Mouse (Mus musculus) liver, embryonic 14.5 days (tissue): ENCODE measurements around the gene Uba52. TPM values are rescaled to one million over a fixed set of nuclear protein-coding genes. Genes with fewer than 3 reads are reported as not detected.

Experiments used
- ATAC-seq: fragments of 200-750 bp; cut with Nextera tagmentation; 2 replicates; pipeline ENCODE4 v1.8.0; 2017; ENCODE audit warnings: moderate number of reproducible peaks, mild to moderate bottlenecking, moderate library complexity; ENCODE audit not compliant: insufficient read depth
- DNase-seq, 3 experiments: peaks; one replicate each; pipeline ENCODE4 v3.0.0-alpha.2; 2012 to 2013; ENCODE audit warnings: low read depth in 3 of 3, low spot score in 3 of 3
- H3K27ac ChIP-seq: fragments of 300-500 bp; sonication (generic); 2 replicates; pipeline ENCODE4 v1.5.1; 2014; ENCODE audit warnings: moderate library complexity, mild to moderate bottlenecking, control low read depth, inconsistent platforms
- H3K27me3 ChIP-seq: fragments of 300-500 bp; sonication (generic); 2 replicates; pipeline ENCODE4 v1.6.1; 2014; ENCODE audit warnings: mild to moderate bottlenecking, low read length, moderate library complexity; ENCODE audit not compliant: control insufficient read depth, insufficient read depth
- H3K36me3 ChIP-seq: fragments of 300-500 bp; sonication (generic); replicated peaks from 2 replicates; pipeline ENCODE4 v1.6.1; 2014; ENCODE audit warnings: low read depth; ENCODE audit not compliant: control insufficient read depth, insufficient read depth
- H3K4me1 ChIP-seq, 2 experiments: fragments of 200-500 bp in 1 of 2; fragments of 300-500 bp in 1 of 2; sonication (generic) in 1 of 2; replicated peaks; 2 replicates each; pipeline ENCODE4 v1.6.1; 2012 to 2014; ENCODE audit warnings: antibody characterized with exemption in 1 of 2, inconsistent platforms in 1 of 2, low read length in 1 of 2; ENCODE audit not compliant: control insufficient read depth in 2 of 2, insufficient read depth in 2 of 2
- H3K4me2 ChIP-seq: fragments of 300-500 bp; sonication (generic); 2 replicates; pipeline ENCODE4 v1.6.1; 2014; ENCODE audit warnings: low read depth, mild to moderate bottlenecking, control low read depth, moderate library complexity
- H3K4me3 ChIP-seq, 2 experiments: fragments of 200-500 bp in 1 of 2; fragments of 300-500 bp in 1 of 2; sonication (generic) in 1 of 2; 2 replicates each; pipeline ENCODE4 v1.5.1; 2012 to 2014; ENCODE audit warnings: low read depth in 2 of 2, low read length in 2 of 2, mild to moderate bottlenecking in 2 of 2, control low read depth in 1 of 2, inconsistent platforms in 1 of 2, moderate library complexity in 1 of 2; ENCODE audit not compliant: insufficient read depth in 1 of 2
- H3K9ac ChIP-seq: fragments of 300-500 bp; sonication (generic); replicated peaks from 2 replicates; pipeline ENCODE4 v1.6.1; 2014; ENCODE audit warnings: mild to moderate bottlenecking, control low read depth, moderate library complexity
- H3K9me3 ChIP-seq: fragments of 300-500 bp; sonication (generic); 2 replicates; pipeline ENCODE4 v1.6.1; 2016; ENCODE audit warnings: low read length, mixed read lengths; ENCODE audit not compliant: control insufficient read depth
- CTCF ChIP-seq: IDR thresholded peaks from 2 replicates; pipeline ENCODE4 v1.5.1; 2016; ENCODE audit warnings: antibody characterized with exemption, low read depth, control low read depth
- EP300 ChIP-seq: IDR thresholded peaks from 2 replicates; pipeline ENCODE4 v1.6.1; 2016; ENCODE audit warnings: antibody characterized with exemption, low read depth
- WGBS: fragments of 180-500 bp; shearing (Covaris S2); extraction: QIAGEN DNeasy Blood & Tissue Kit; methylation state at CpG from one replicate; pipeline ENCODE4 v1.1.7; 2014; ENCODE audit not compliant: insufficient replicate concordance; 5-methylcytosine and 5-hydroxymethylcytosine counted together
- polyA plus RNA-seq, 2 experiments: library from polyadenylated mRNA; depleted of rRNA in 1 of 2; stranded (reverse) in 1 of 2; unstranded in 1 of 2; fragments of >200 nt; fragmentation: Nextera tagmentation in 1 of 2; extraction: Ambion mirVana in 1 of 2; gene quantifications; 2 replicates each; pipeline versions ENCODE4 v1.2.1 to v1.2.3; 2012 to 2014

Uba52 gene
- polyA plus RNA-seq, 2 experiments: 773 to 870 TPM

DNA sequence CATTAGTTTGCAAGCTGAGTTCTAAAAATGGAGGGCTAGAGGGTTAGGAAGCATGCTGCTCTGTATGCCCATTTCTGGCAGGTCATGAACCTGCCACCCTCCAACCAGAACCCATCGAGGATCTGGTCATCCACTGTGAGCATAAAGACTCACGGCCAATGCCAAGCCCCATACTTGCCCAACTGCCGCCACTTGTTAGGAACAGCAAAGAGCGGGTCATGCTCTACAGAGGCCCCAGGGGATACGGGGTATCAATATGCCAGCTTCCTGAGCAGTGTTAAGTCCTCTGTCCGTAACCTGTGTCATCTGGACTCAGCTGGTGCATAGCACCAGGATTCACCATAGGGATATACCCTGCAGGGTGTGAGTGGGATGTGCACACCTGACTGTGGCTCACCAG is 46.4 kb downstream of the Uba52 start:
- ATAC-seq (no peak), DNase-seq (no peak)
- TF ChIP-seq EP300 (no peak), CTCF (no peak)
- Histone ChIP-seq H3K9me3 (no peaks in the 10 kb centered on the region), H3K36me3 (no peaks in the 10 kb centered on the region), H3K4me1 (peaks cover 0 to 8% of the 10 kb centered on the region in 2 experiments; a peak in 3 of 4 replicates), H3K27me3 (no peaks in the 10 kb centered on the region), H3K9ac (no peak overlapping the region), H3K4me2 (no peak overlapping the region), H3K27ac (no peak overlapping the region), H3K4me3 (no peak overlapping the region)
- 84% methylated on average over 6 of the region's 6 CpGs for WGBS

DNA sequence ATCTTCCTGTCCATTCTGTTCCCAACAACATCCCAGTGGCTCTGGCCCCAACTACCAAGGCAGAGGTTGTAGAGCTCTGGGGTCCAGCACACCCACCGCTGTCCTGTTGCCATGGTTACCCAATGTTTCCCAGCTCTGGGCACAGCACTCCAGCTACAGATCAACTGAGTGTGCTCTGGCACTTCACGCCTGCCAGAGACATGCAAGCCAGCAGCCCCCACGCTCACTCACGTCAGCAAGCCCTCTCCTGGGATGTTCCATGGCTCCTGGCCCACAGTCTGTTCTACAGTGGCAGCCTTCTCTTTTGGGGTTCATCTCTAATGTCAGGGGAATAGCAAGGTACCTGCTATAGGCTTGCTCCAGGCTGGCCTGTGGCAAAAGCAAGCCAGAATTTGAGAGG is 47.3 kb downstream of the Uba52 start:
- Histone ChIP-seq H3K36me3 (no peaks in the 10 kb centered on the region), H3K9ac (no peak overlapping the region), H3K4me3 (no peak overlapping the region), H3K4me1 (peaks cover 0 to 4% of the 10 kb centered on the region in 2 experiments; a peak in 1 of 4 replicates), H3K9me3 (no peaks in the 10 kb centered on the region), H3K4me2 (no peak overlapping the region), H3K27ac (no peak overlapping the region), H3K27me3 (no peaks in the 10 kb centered on the region)
- DNase-seq: no peak
- whole genome bisulfite sequencing: 85% methylated on average over 4 of the region's 4 CpGs
- no peak for TF ChIP-seq EP300
- no peak for TF ChIP-seq CTCF
- no peak for ATAC-seq

DNA sequence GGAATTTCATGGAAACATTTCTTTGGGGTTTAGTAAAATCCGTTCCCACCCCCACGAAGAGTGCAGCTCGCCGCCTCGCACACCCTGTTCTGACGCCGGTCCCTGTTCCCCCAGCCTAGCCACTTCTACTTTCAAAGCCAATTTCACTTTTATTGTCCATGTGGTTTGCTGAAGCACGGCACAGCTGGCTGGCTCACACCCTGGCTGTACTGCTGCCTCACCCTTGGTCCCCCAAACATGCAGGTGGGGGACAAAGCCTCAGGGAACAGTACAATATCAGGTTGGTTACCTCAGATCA is 48.1 kb downstream of the Uba52 start:
- Histone ChIP-seq H3K4me1 (0 out of 4 replicates have a peak, but pooled peaks cover 0 to 3% of the 10 kb centered on the region in 2 experiments), H3K4me2 (no peak overlapping the region), H3K4me3 (no peak overlapping the region), H3K36me3 (no peaks in the 10 kb centered on the region), H3K9ac (no peak overlapping the region), H3K27me3 (no peaks in the 10 kb centered on the region), H3K9me3 (no peaks in the 10 kb centered on the region), H3K27ac (no peak overlapping the region)
- no peak for DNase-seq
- no peak for ATAC-seq
- WGBS: 82% methylated on average over 8 of the region's 8 CpGs
- TF ChIP-seq CTCF: no peak
- no peak for TF ChIP-seq EP300

DNA sequence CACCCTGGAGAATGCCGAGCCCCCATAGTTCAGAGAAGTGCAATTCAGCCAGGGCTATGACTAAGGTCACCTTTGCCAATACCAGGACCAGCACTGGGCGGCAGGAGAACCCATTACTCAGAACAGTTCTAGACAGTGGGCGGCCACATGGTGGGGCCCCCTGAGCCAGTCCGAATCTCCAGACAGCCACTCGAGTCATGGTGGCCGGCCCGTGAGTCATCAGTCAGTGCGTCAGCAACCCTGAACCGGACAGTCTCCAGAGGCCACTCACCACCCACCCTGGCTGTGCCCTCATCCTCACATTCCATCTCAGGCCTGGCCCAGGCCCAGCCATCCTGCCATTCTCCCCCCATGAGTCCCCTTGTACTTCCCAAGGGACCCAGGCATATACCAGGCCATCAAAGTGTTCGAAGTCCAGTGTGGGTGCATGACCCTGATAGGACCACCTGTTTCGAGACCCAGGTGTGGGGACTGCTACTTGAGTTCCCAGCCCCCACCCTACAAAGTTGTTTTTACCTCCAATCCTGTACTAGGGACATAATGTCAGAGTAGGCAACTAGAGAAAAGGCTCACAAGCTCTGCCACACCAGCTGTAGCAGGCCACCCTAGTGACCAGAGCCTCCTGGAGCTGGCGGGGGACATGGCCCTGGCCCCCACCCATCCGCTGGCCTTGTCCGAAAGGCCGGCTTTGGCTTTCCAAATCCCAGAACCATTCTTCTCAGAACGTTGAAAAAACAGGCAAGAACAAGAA is 48.7 kb downstream of the Uba52 start:
- no peaks in the 10 kb centered on the region for H3K9me3 ChIP-seq
- WGBS: 80% methylated on average over 16 of the region's 16 CpGs

DNA sequence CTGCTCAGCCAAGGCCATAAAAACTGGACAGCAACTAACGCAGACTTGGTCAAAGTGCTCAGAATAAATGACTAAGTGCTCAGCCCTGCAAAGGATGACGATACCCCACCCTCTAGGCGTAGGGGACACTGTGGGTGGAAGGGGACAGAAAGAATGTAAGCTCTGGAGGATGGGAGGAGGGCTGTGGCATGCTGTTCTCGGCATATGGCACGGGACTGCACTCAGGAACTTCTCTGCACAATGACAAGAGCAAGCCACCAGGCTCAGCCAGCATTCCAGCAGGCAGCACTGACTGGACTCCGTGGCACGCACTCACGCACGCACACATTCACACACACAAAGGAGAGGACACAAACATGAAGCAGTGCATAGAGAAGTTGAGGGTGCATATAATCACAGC is 50.0 kb downstream of the Uba52 start:
- H3K27ac ChIP-seq: no peak overlapping the region
- ATAC-seq: no peak
- no peaks in the 10 kb centered on the region for H3K27me3 ChIP-seq
- H3K9ac ChIP-seq: no peak overlapping the region
- H3K9me3 ChIP-seq: no peaks in the 10 kb centered on the region
- TF ChIP-seq EP300: no peak
- TF ChIP-seq CTCF: no peak
- WGBS: 82% methylated on average over 9 of the region's 9 CpGs
- no peaks in the 10 kb centered on the region for H3K4me1 ChIP-seq
- no peak overlapping the region for H3K4me3 ChIP-seq
- DNase-seq: no peak
- no peak overlapping the region for H3K4me2 ChIP-seq
- H3K36me3 ChIP-seq: no peaks in the 10 kb centered on the region

More for the DNA sequence above, 48.7 kb downstream of the Uba52 start:
- Histone ChIP-seq H3K9ac (no peak overlapping the region), H3K4me2 (no peak overlapping the region), H3K4me1 (no peaks in the 10 kb centered on the region), H3K4me3 (no peak overlapping the region), H3K27ac (no peak overlapping the region), H3K36me3 (no peaks in the 10 kb centered on the region), H3K27me3 (no peaks in the 10 kb centered on the region)
- ATAC-seq (no peak), DNase-seq (no peak)
- TF ChIP-seq EP300 (no peak), CTCF (no peak)
